Mouse (Mus musculus) cortical plate, adult 2 months (tissue): ENCODE data around the gene Glb1.

Experiments
- CTCF ChIP-seq: fragments of 200-500 bp; IDR thresholded peaks from 2 replicates; pipeline ENCODE4 v1.5.1; 2011; ENCODE audit warnings: mild to moderate bottlenecking, control low read depth, low read length; ENCODE audit not compliant: insufficient read depth; ENCODE audit errors: extremely low read depth
- POLR2A ChIP-seq: fragments of 200-500 bp; IDR thresholded peaks from 2 replicates; pipeline ENCODE4 v1.6.1; 2011; ENCODE audit warnings: mild to moderate bottlenecking, low read length, control low read depth; ENCODE audit not compliant: insufficient read depth; ENCODE audit errors: extremely low read depth

- no peak for TF ChIP-seq CTCF
- no peak for TF ChIP-seq POLR2A
These were observed 85.9 kb downstream of the Glb1 start for GRCm38 (mm10) chr9:114486808-114487207.
